Mouse (Mus musculus) mouse trophoblast stem cell (cell line): ENCODE measurements around the gene Avpr2.

Experiments used
- in situ Hi-C, 2 experiments: fragments of 300-500 bp; cut with MseI, MboI; formaldehyde crosslinking; loops; 2 replicates in 1 of 2; 3 replicates in 1 of 2; pipeline ENCODE4 v1.15.1; 2025

Gene Avpr2

DNA sequence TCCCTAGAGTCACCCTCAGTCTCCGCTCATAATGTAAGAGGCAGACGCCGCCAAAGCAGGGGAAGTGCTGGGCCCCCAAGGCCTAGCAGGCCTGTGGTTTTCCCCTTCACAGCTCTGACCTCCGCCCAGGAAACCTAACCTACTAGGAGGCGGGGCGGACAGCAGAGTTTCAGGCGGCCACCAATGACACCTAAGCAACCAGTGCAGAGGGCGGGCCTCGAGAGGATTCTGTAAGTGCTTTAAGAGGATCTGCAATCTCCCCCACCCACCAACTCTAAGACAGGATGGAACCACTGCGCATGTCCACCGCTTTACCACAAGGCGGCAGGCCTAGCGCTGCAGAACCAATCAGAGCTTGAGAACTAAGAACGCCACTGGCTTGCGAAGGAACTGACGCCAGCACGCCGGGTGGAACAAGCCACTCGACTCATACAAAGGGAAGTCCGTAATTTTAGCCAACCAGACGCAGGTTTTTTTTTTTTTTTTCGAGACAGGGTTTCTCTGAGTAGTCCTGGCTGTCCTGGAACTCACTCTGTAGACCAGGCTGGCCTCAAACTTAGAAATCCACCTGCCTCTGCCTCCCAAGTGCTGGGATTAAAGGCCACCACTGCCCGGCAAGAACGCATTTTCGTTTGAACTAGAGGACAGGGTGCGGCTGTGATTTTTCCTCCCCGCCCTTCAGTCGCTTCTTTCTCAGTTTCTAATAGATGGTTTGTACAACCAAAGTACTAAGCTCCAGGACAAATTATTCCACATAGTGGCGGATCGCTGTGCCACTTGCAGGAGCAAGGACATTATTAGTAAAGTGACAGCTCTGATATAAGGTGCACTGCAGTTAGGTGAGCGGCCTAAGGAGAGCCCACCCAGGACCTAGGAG is 23.2 kb downstream of the Avpr2 start:
- in situ Hi-C loops: no loop called here

DNA sequence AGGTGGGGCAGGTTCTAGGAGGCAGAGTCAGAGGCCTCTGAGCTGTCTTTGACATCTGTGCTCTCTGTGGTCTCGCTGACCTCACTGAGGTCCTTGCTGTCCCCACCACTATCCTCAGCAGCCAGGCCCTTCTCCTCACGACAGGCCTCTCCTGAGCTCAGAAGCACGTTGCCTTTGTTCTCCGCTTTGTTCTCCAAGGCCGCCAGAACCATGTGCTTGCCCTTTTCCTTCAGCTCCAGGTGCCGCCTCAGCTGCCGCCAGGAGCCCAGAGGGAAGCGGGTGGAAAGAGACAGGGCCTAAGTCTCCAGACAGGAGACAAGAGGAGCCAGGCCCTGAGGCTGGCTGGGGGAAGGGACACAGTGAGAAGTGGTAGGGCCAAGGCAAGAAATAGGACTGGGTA is 25.0 kb downstream of the Avpr2 start:
- in situ Hi-C loops: no loop called here

DNA sequence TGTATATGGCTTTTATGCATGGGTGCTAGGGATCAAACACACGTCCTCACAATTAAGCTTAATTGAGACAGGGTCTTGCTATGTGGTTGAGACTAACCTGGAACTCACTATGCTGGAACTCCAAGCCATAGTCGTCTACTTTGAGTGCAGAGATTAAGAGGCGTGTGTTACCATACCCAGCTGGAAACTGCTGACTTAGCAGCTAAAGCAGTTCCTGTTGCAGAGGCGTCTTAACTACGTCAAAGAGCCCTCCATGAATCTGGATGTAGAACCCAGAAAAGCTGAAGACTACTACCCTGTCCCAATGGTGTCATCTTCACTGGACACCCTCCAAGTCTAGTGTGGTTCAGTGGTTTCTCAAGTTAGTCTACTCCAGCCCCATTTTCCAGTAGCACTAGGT is 26.7 kb downstream of the Avpr2 start:
- in situ Hi-C loops: no loop called here

DNA sequence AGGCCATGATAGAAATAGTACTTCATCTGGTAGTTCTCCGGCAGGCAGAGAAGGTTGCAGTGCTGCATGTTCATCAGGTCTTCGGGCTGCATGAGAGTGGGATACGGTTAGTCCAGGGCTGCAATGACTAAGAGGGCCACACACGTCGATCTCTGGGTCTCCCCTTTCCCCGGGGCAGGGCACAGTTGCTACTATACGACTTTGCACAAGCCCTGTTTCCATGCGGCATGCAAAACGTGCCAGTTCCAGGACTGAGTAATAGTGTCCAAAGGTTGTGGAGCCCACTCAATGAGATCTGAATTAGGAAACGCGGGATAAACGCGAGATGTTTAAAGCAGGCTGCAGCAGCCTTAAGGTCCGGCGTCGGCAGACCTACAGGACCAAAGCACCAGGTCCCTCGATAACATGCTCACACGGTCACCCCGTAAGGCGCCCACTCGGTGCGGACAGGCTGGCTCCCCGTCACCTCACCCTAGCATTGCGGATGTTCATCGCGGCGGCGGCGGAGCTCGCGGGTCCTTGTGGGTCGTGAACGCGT is 29.5 kb downstream of the Avpr2 start:
- in situ Hi-C loops: no loop called here

DNA sequence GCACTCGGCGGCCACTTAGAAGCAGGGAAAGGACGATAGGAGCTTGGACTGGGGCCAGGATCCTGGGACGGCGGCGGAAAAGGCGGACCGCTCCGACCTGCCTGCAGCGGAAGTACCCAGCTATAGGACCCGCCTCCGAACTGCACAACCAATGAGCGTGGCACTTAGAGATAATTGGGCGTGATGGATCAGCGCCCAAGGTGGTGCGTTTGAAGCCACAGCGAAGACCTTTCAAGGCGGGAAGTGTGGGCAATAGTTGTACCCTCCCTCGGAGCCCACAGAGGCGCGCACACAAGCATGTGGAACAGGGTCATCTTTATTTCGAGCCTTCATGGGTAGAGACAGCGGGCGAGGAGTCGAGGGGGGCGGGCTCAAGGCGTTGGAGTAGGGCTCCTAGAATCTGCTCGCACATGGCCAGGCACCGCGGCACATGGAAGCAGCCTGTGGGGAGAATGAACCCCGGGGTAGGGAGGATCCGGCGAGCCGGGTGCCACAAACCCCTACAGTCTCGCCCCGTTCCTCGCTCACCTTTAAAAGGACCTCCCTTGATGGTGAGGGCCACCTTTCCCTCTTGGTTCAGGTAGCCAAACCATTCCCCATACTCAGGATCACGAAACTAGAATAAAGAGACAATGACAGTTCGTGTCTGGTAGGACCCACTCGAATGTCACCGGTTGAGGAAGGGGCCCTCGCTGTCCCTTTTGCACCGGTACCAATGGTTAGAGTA is 30.1 kb downstream of the Avpr2 start, which contains the start of the genes Arhgap4 and Naa10:
Gene Arhgap4, minus strand, starts transcription at position 48 of the 727 bp plus-strand sequence.
Gene Naa10, minus strand, starts transcription at position 122 of the 727 bp plus-strand sequence.
- in situ Hi-C loops: no loop called here

DNA sequence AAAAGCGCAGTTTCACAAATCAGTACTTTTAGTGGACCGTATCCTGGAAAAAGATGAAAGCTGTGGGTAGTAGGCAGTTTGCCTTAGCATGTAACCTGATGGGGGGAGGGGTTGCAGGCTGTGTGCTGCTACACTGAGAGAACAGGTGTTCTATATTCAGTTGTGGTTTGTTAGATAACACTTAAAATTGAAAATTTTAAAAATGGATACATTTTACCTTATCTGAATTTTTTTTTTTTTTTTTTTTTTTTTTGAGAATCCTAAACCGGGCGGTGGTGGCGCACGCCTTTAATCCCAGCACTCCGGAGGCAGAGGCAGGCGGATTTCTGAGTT is 30.6 kb downstream of the Avpr2 start:
- in situ Hi-C loops: no loop called here

DNA sequence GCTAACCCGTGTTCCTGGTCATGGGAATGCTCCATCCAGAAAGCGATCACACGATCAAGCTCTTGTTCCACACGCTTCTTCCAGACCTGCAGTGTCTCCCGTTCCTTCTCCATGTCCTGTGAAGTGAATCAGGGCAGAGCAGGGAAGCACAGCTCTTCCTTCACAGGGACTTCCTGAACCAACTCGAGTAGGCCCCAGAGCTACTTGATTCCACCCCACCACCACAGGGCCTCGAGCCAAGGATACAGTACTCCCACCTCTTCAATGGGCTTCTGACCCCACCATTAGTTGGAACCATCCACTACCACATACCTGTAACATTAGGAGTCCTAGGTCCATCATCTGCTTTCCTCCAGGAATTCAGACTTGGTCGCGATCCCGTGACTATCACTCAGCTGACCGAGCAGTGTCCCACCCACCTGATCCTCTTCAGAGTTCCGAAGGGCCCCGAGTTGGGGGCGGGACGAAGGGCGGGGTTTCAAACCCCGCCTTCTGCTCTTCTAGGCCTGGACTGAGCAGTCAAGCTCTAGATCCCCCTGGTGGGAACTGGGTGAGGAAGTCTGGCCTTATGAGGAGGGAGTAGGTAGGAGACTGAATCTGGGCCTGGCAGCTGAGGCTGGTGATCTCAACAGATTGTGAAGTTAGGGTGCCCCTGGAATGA is 38.6 kb downstream of the Avpr2 start, which contains the start of gene Renbp:
Gene Renbp, minus strand, starts transcription at position 449 of the 661 bp plus-strand sequence.
- in situ Hi-C loops: no loop called here

DNA sequence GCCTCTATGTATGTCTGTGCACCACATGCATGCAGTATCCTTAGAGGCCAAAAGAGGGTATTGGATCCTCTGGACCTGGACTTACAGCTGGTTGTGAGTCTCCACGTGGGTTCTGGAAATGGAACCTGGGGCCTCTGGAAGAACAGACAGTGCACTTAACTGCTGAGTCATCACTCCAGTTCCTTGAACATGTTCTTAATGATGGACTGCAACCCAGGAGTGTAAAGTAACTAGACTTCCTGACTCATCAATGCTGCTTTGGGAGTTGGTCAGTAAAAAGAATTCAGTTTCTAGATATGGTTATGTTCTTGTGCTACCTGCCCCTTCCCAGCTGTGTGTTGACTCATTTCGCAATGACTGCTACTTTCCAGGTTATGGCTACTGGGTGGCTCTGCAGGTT is 40.0 kb downstream of the Avpr2 start:
- in situ Hi-C loops: no loop called here

DNA sequence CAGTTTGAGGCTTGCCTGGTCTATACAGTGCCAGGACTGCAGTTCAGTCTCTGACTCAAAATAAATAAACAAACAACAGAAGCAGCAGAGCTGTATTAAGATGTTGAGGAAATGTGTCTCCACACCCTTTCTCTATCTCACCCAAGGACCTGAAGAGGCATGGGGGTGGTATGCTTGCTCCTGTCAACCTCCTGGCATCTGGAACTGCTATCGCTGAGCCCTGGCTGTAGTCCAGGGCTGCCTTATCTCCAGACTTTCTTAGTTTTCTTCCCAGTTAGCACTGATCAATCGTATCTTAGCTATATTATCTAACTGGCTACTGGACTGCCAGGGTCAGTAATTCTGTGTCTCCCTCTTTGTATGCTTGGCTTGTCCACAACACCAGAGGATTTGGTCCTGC is 50.0 kb downstream of the Avpr2 start:
- in situ Hi-C loops: no loop called here

DNA sequence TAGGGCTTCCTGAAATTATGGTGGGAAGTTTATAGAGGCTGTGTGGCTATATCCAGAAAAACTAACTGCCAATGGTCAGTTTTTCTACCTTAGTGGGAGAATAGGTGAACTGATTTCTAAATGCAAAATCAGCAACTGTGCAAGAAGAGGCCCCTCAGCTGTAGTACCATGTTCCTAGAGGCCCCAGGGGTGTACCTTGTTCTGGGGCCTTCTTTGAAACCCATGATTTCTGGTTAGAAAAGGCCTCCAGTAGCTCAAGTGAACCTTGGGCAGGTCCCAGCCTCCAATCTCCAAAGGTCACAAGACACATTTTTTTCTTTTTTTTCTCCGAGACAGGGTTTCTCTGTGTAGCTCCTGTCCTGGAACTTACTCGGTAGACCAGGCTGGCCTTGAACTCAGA is 50.4 kb downstream of the Avpr2 start:
- in situ Hi-C loops: no loop called here
